Mouse (Mus musculus): ENCODE measurements around the gene Erc1.

- TF ChIP-seq EP300 (IDR thresholded peaks at IDR 0.05; ENCODE audit: low read depth) (no peak), CTCF (IDR thresholded peaks at IDR 0.05; ENCODE audit: low read depth) (no peak)
Observed at GRCm38 (mm10) chr6:119692754-119693153, 155.2 kb downstream of the Erc1 start.

Measured in liver, postnatal 0 days (tissue).